Mouse (Mus musculus) urinary bladder, postnatal 4 days (tissue): ENCODE data around the gene Nkx2-1.
"Not testable (repeated sequence)": the region's sequence is repeated elsewhere in the genome, so short reads cannot be mapped to it uniquely, and the experiment has no call there.

Experiments used
- DNase-seq, 2 experiments: peaks; one replicate each; pipeline ENCODE4 v3.0.0; 2021 to 2022; ENCODE audit warnings: low spot score in 2 of 2

Gene Nkx2-1

GRCm38 (mm10) chr12:56536884-56537265 is at the start of gene Nkx2-1:
Gene Nkx2-1 (minus strand): TSS chr12:56536908.
- no peak for DNase-seq

- DNase-seq, result peak in 1 of 2 experiments; percentile 58
Measured at GRCm38 (mm10) chr12:56541068-56541467, 4.4 kb upstream of the Nkx2-1 start.

GRCm38 (mm10) chr12:56540591-56540990 is 3.9 kb upstream of the Nkx2-1 start:
- DNase-seq, result no peak

- DNase-seq, result no peak
Measured at GRCm38 (mm10) chr12:56538601-56539000, 1.9 kb upstream of the Nkx2-1 start.

- no peak for DNase-seq
Measured at GRCm38 (mm10) chr12:56537931-56538330, 1.2 kb upstream of the Nkx2-1 start.

- no peak for DNase-seq
Measured at GRCm38 (mm10) chr12:56537342-56537741, 634 bp upstream of the Nkx2-1 start.

GRCm38 (mm10) chr12:56536174-56536883 is 379 bp downstream of the Nkx2-1 start:
- DNase-seq, result no peak

- no peak for DNase-seq
Measured at GRCm38 (mm10) chr12:56535411-56536173, 1.1 kb downstream of the Nkx2-1 start.

- DNase-seq, result no peak
Measured at GRCm38 (mm10) chr12:56534651-56535326, 1.9 kb downstream of the Nkx2-1 start.

GRCm38 (mm10) chr12:56534311-56534650 is 2.4 kb downstream of the Nkx2-1 start:
- no peak for DNase-seq

GRCm38 (mm10) chr12:56533501-56534310 is 3.0 kb downstream of the Nkx2-1 start:
- DNase-seq, result no peak

GRCm38 (mm10) chr12:56532986-56533495 is 3.7 kb downstream of the Nkx2-1 start:
- DNase-seq, result no peak

GRCm38 (mm10) chr12:56532142-56532541 is 4.6 kb downstream of the Nkx2-1 start:
- no peak for DNase-seq

GRCm38 (mm10) chr12:56531051-56531620 is 5.6 kb downstream of the Nkx2-1 start:
- no peak for DNase-seq

GRCm38 (mm10) chr12:56529931-56530330 is 6.8 kb downstream of the Nkx2-1 start:
- no peak for DNase-seq

- no peak for DNase-seq
Measured at GRCm38 (mm10) chr12:56528881-56529681, 7.6 kb downstream of the Nkx2-1 start.

GRCm38 (mm10) chr12:56528034-56528570 is 8.6 kb downstream of the Nkx2-1 start:
- no peak for DNase-seq

GRCm38 (mm10) chr12:56527071-56527470 is 9.6 kb downstream of the Nkx2-1 start:
- no peak for DNase-seq

- DNase-seq, result not testable (repeated sequence)
Measured at GRCm38 (mm10) chr12:56525219-56525797, 11.4 kb downstream of the Nkx2-1 start.

GRCm38 (mm10) chr12:56524201-56524600 is 12.5 kb downstream of the Nkx2-1 start:
- no peak for DNase-seq
